Mouse (Mus musculus): ENCODE results near the gene Stard8.
"Not testable (repeated sequence)": the region's sequence is repeated elsewhere in the genome, so short reads cannot be mapped to it uniquely, and the experiment has no call there.

The Stard8 gene

DNA sequence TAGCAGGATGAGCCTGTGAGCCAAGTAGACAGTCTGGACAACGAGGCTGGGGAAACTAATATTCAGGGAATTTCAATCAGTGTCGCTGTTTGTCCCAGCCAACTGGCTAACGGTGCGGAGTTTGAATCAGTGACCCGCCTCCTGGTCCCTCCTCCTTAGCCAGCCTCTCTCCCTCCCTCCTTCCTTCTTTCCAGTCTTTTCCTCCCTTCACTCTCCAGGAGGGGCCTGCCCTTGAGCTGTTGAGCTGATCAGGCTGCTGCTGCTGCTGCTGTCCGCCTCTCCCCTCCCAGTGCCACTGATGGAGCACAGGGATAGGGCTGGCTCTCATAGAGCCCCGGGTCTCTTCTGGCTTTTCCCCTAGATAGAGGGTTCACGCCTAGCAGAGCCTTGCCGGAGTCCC, at the start of gene Stard8:
Gene Stard8, plus strand, starts transcription at position 203 of the 400 bp plus-strand sequence.
- no peak for DNase-seq

- DNase-seq, result peak; percentile 63
Measured at GRCm38 (mm10) chrX:98953941-98954340, 49.1 kb upstream of the Stard8 start.

- DNase-seq, result no peak
Measured at GRCm38 (mm10) chrX:98958287-98958686, 44.8 kb upstream of the Stard8 start.

- DNase-seq, result no peak
Measured at GRCm38 (mm10) chrX:98959050-98959449, 44.0 kb upstream of the Stard8 start.

DNA sequence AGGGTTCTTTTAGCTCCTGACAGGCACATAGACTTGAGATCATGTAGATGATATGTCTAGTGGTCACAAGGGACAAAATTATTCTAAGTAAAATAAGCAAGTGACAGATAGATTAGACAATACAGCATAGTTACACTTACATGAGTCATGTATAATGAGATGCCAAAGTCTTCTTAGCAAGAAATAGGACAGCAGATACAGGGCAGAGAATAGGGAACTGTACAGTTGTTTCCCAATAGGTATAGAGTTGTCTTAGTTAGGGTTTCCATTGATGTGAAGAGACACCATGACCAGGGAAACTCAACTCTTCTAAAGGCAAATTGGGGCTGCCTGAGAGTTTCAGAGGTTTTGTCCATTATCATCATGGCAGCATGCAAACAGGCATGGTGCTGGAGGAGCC, 39.3 kb upstream of the Stard8 start:
- DNase-seq, result no peak

DNA sequence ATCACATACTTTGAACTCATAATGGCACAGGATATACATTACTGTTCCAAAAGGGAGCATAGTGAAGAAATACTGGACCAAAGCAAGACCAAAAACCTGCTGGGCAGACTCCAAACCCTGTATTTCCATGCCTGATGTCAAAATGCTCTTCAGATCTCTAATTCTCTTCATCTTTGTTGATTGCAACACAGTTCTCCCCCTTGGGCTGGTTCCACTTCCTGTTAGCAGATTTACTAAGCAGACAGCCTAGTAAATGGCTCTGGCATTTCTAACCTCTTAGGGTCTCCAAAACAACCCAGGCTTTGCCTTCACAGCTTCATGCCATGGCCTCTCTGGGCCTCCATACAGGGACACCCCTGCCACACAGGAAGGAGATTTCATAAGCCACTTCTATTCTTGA, 38.5 kb upstream of the Stard8 start:
- DNase-seq, result no peak

GRCm38 (mm10) chrX:98986611-98987010, 16.4 kb upstream of the Stard8 start:
- DNase-seq, result not testable (repeated sequence)

DNA sequence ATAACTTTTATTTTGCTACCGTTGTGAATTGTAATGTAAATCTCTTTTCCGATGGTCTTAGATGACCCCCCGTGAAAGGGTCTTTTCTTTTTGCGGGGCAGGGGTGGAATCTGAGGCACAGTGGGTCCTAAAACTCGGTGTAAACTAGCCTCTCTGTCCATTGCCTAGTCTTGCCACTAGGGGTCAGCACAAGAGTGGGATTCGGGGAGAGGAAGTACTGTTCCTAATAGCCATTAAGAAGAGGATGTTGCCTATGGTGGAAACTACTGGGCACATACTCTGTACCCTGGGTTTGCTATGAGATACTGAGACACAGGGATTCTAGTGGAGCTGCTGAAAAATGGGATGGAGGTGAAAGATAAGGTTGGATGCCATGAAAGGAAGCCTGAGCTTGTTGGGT, 13.5 kb upstream of the Stard8 start:
- peak; percentile 57 for DNase-seq

DNA sequence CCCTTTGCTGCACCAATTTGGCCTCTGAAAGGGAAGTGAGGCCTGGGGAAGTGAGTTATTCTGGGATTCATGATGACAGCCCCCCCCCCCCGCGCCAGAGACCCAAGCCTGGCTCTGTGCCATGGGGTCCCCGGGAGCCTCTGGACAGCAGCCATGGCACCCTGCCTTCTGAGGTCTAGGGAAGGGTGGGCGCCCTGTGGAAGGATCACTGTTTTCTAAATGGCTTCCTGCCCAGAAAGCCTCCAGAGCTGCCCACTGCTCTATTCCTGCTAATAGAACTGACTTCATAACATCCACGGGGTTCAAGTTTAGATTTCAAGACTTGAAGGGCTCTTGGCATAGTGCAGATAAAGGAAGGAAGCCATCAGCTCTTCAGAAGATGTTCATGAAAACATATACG, 983 bp upstream of the Stard8 start:
- DNase-seq, result no peak

DNA sequence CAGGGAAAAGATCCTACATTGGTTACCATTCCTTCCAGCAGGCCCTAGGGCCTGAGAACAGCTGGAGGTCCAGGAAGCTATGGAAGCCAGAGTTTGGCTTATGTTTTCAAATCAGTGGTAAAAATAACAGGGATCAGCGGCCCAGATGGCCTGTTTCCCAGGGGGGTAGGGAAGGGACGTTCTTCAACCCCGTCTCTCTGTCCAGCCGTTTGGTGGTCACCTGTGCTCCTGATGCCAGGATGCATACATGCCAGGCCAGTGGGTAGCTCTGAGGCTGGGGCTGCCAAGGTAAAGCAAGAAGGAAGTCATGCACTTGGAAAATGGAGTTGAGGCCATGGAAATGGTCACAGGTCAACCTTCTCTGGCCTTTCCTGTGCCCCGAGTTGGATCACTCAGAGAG, 7.5 kb downstream of the Stard8 start:
- DNase-seq, result no peak

DNA sequence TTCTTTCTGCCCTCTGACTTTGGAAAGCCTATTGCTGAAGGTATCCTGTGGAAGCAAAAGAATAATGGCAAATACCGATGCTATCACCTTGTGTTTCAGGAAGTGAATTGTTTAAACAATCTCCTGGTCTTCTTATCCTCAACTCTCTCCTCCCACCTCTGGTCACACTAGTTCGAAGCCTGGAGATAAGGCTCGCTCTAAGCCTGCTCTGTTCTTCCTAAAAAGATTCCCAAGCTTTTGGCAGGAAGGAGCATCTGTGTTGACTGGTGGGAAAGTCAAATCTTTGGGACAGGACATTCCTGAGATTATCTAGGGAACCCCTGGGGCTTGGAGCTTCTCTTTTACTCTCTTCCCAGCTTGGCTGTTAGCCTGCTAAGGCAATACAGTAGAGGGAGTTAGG, 8.2 kb downstream of the Stard8 start:
- DNase-seq, result no peak

GRCm38 (mm10) chrX:99012486-99012885, 9.4 kb downstream of the Stard8 start:
- no peak for DNase-seq

GRCm38 (mm10) chrX:99015705-99016104, 12.7 kb downstream of the Stard8 start:
- DNase-seq, result no peak

DNA sequence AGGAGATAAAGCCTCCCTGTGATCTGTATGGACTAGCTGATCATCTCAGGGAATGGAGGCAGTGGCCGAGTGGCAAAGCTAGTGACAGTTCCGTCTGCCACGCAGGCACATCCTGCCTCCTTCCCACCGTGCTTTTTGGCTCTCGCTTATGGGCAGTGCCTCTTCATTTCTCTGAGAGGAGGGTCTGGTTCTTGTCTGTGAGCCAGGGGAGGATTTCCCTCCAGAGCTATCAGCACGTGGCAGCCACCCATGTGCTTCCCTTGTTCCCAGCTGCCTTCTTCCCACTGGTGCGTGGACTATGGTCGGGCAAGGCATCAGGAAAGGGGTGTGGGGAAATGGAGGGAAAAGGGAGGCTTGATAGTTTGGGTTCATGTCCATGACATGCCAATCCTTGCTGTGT, 13.9 kb downstream of the Stard8 start:
- no peak for DNase-seq

- DNase-seq, result no peak
Measured at GRCm38 (mm10) chrX:99017874-99018273, 14.8 kb downstream of the Stard8 start.

- no peak for DNase-seq
Measured at GRCm38 (mm10) chrX:99019303-99019702, 16.3 kb downstream of the Stard8 start.

GRCm38 (mm10) chrX:99020215-99020614, 17.2 kb downstream of the Stard8 start:
- DNase-seq, result peak; percentile 43

DNA sequence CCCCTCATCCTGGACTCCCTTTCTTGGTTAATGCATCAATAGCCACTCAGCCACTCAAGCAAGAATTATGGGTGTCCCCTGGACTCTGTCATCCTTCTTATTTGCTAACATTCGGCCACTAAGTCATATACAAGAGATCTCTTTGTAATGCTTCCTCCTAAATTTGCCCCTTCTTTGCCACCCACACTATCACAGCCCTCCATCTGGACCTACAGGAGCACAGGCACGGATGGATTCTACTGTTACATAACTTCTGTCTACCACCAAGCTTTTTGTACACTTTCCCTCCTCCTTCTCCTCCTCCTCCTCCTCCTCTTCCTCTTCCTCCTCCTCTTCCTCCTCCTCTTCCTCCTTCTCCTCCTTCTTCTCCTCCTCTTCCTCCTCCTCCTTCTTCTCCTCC, 18.5 kb downstream of the Stard8 start:
- DNase-seq, result no peak

GRCm38 (mm10) chrX:99023951-99024350, 20.9 kb downstream of the Stard8 start:
- DNase-seq, result no peak

DNA sequence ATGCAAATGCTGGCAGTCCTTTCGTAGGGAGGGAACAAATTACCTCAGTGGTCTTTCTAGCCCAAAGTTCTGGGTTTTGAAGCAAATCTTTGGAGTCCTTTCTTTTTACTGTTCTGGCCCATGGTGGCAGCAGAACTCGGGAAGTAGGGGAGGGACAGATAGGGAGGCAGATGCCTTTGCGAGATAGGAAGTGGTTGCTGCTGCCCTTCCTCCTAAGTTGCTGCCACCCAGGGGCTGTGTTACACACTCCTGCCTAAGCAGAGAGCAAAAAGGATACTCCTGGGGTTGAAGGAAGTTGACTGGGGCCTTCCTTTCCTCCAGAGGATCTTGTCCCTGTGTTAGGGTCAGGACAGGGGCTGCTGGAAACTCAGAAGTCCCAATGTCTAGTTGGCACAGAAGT, 32.4 kb downstream of the Stard8 start:
- no peak for DNase-seq

DNA sequence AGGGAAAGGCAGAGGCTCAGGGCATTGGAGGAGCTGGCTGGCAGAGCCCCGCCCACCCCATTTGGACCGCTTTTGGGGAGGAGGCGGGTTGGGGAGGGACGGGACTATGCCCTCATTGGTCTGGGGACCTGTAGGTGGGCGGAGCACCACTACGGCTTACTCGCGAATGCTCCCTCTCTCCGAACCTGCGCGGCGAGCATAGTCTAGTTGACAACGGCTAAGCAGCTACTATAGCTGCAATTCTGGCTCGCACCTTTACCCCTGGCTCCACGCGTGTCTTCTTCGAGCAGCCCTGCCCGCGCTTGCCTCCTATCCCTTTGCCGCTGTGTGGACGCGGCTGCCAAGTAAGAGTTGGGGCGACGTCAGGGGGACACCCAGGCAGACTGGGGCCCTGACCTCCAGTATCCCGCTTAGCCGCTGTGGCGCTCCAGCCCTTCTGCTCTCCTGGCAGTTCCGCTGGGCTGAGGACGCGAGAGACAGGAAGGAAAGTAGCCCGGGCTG, 39.5 kb downstream of the Stard8 start:
- peak; percentile 89 for DNase-seq

DNA sequence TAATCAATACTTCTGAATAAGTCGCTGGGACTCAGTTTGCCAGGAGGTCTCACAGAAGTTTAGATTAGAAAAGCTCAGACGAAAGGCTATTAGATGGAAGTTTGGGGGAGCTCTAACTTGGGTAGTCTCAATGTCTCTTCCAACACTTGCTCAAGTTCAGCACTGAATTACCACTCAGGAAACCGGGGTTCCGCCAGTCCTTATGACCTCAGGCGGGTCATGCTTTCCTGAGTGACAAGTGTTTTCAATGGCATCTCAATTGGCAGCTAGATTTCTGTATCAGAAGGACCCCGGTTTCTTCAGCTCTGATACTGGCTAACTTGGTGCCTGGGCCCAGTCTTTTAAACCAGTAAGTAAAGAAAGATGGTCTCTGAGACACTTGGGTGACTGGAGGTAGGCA, 40.2 kb downstream of the Stard8 start:
- no peak for DNase-seq

- DNase-seq, result no peak
Measured at GRCm38 (mm10) chrX:99043739-99044138, 40.7 kb downstream of the Stard8 start.

GRCm38 (mm10) chrX:99045315-99045714, 42.3 kb downstream of the Stard8 start:
- DNase-seq, result no peak

DNA sequence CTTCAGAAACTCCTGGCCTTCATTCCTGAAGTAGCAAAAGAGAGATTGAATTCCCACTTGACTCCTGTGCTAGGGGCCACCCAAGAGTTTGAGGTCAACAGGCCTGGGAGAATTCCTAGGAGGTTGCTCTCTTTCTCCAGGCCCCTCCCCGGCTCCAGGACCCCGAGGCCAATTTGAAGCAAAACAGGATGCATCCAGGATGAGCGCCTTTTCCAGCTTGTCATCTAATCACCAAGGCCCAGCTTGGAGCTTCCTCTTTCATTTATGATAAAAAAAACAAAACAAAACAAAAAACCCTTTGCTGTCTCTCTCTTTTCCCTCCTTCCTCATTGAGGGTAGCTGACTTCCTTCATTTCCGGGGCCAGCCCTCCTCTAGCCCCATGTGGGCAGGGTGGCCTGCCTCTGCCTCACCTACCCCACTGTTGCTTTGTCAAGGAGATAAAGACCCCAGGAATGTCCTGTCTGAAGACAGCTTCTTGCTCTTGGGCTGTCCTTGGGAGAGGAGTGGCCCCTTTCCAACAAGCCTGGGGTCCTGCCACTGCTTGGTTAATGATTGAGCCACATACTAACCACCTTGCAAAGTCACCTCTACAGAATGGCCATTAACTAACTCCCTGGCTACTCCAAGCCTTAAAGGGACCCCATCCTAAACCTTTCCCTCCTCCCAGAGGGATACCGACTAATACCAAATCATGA, 43.5 kb downstream of the Stard8 start:
- no peak for DNase-seq
